Mouse (Mus musculus): ENCODE results near the gene Oxct2b. TPM values are rescaled to one million over a fixed set of nuclear protein-coding genes. Genes with fewer than 3 reads are reported as not detected.
"Not testable (repeated sequence)": the region's sequence is repeated elsewhere in the genome, so short reads cannot be mapped to it uniquely, and the experiment has no call there.

The Oxct2b gene
- polyA plus RNA-seq, 1 experiment from 2014 or later = not detected

DNA sequence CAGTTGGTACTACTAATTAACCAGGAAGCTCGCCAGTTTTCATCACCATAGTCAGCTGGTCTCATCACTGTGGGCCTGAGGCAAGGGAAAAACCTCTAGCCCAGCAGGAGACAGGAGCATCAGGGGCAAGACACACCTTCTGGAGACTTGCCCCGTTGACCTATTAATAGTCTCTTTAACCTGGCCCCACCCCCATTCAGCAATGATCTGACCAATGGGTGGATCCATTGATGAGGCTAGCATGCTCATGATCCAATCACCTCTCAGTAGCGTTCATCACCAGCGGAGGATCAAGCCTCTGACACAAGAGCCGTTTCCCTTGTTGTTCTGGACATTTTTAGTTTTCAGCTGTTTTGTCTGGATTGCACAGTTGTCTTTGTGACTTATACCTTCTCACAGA is 23.4 kb upstream of the Oxct2b start:
- ChIA-PET CTCF (no interaction called here), POLR2A (no interaction called here)
- DNase-seq (ENCODE audit: low read depth, low spot score) (no peak), ATAC-seq (no peak)
- no peaks in the 10 kb centered on the region for H3K27me3 ChIP-seq
- in situ Hi-C loops (cut with MboI; ENCODE audit: low pct_unique_long_range_greater_than_20kb) = loop anchor here (25.0 kb wide), 1 partner anchor 1855 kb away; no protein-coding TSS in a partner anchor
- no peak for TF ChIP-seq CTCF (IDR thresholded peaks at IDR 0.05)

DNA sequence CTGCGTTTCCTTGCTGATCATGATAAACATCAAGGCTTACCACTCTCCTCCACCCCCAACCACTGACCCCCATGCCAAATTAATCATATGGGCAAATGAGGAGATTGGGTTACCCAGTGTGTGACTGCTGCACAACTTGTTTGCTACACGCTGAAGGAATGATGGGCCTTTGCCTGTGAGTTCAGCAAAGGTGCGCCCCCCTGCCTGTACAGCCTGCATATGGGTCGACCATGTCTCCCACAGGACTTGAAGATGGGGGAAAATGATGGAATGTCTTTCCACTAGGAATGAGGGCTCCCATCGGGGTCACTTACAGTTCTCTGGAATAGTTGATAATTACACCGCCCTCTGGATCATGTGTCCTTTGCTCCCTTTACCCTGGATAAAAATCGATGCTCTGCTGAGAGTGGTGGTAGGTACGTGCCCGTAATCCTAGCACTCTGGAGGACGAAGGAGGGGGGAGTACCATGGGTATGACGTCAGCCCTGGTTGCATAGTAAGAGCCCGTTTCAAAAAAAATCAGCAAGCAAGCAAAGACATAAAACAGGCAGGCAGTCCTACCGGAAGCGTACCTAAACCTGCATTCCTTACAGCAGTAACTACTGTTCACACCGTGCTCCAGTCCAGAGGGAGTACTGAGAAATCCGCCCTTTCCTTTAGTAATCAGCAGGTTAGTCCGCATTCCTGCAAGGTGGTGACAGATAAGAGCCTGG is 22.8 kb upstream of the Oxct2b start:
- no peaks in the 10 kb centered on the region for H3K27me3 ChIP-seq
- ATAC-seq (no peak), DNase-seq (ENCODE audit: low read depth, low spot score) (no peak)
- POLR2A ChIA-PET = interaction anchor here (0.6 kb wide), 1 partner anchor 51 kb away, joined by 3 read pairs; no protein-coding TSS in a partner anchor
- CTCF ChIA-PET = no interaction called here
- in situ Hi-C loops (cut with MboI; ENCODE audit: low pct_unique_long_range_greater_than_20kb) = loop anchor here (25.0 kb wide), 1 partner anchor 1856 kb away; no protein-coding TSS in a partner anchor
- no peak for TF ChIP-seq CTCF (IDR thresholded peaks at IDR 0.05)

DNA sequence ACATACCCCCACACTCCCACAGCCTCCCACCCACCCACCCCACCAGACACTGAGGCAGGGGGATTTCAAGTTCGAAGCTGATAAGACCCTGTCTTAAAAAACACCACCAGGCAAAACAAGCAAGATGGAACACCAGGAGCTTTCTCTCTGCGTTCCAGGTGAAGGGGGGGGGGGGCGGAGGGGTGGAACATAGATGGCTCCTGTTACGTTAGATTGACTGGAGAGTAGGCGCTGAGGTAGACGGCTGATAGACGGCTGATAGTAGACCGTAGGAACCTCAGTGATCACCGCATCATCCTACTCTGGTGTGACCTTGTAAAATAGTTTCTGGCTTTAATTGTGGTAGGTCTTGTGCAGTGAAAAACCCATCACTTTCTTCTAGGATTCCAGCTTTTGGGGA is 22.2 kb upstream of the Oxct2b start:
- DNase-seq (ENCODE audit: low read depth, low spot score) (no peak), ATAC-seq (no peak)
- H3K27me3 ChIP-seq = no peaks in the 10 kb centered on the region
- no peak for TF ChIP-seq CTCF (IDR thresholded peaks at IDR 0.05)
- ChIA-PET POLR2A (interaction anchor here (0.6 kb wide), 1 partner anchor 52 kb away, joined by 3 read pairs; no protein-coding TSS in a partner anchor), CTCF (no interaction called here)
- in situ Hi-C loops (cut with MboI; ENCODE audit: low pct_unique_long_range_greater_than_20kb) = loop anchor here (25.0 kb wide), 1 partner anchor 1857 kb away; no protein-coding TSS in a partner anchor

DNA sequence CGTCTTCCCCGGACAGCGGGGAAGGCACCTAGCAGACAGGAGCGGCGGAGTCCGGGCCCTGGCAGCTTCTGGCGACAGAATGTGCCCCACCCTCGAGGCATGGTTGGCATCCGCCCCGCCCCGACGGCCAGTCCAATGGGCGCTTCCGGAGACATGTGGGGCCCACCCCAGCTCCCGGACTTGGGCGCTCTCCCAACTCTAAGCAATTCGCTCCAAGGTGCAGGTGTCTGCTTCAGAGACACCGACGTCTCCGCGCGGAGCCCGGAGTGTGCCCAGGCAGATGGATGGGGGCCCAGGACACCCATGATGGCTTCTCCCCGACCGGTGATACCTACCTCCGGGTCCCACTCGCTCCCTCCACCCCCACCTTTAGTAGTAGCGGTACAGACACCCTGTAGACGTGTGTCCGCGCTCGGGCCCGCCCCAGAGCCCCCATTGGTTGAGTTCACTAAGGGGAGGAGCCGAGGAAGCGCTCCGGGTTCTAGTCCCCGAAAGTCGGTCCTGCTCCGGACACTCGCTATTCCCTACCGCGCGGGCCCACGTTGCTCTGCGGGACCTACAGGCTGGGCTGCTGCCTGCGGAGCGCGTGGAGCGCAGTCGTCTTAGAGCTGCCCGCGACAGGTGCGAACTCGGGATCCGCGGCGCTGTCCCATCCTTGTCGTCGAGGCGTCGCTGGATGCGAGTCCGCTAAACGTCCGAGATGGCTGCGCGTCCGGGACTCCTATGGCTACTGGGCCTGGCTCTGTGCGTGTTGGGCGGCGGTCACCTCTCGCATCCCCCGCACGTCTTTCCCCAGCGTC is 11.2 kb upstream of the Oxct2b start, which contains the start of gene Bmp8b:
Gene Bmp8b, plus strand, starts transcription at position 515 of the 800 bp plus-strand sequence.
- TF ChIP-seq CTCF (IDR thresholded peaks at IDR 0.05) = no peak
- H3K27me3 ChIP-seq = no peaks in the 10 kb centered on the region
- in situ Hi-C loops (cut with MboI; ENCODE audit: low pct_unique_long_range_greater_than_20kb) = loop anchor here (5.0 kb wide), 1 partner anchor 232 kb away; no protein-coding TSS in a partner anchor
- ATAC-seq (no peak), DNase-seq (ENCODE audit: low read depth, low spot score) (no peak)
- ChIA-PET CTCF (no interaction called here), POLR2A (no interaction called here)

DNA sequence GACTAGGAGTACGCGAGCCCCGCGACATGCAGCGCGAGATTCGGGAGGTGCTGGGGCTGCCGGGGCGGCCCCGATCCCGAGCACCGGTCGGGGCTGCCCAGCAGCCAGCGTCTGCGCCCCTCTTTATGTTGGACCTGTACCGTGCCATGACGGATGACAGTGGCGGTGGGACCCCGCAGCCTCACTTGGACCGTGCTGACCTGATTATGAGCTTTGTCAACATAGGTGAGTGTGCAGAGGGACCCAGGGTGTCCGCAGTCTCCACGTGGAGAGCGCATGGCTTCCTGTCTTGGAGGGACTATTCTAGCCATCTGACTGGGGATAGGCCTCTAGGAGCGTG is 10.6 kb upstream of the Oxct2b start:
- no peaks in the 10 kb centered on the region for H3K27me3 ChIP-seq
- DNase-seq (ENCODE audit: low read depth, low spot score) (no peak), ATAC-seq (no peak)
- TF ChIP-seq CTCF (IDR thresholded peaks at IDR 0.05) = no peak
- in situ Hi-C loops (cut with MboI; ENCODE audit: low pct_unique_long_range_greater_than_20kb) = loop anchor here (5.0 kb wide), 1 partner anchor 232 kb away; no protein-coding TSS in a partner anchor
- ChIA-PET POLR2A (no interaction called here), CTCF (no interaction called here)

DNA sequence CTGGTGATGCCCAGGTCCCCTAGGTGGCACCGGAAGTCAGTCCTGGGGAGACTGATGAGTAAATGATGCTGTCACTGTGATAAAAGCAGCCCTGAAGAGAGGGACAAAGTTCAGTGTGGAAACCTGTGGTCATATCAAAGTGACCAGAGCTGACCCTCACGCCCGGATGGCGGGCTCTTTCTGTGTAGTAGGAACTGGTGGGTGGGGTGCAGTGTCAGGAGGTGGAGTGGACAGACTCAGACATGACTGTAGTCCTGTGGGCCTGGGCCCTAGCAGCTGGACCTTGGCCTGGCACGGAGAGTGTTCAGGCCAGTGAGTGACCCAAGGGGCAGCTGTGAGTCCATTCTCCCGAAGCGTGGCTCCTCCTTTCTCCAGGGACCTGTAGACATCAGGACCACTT is 10.1 kb upstream of the Oxct2b start:
- DNase-seq (ENCODE audit: low read depth, low spot score); ATAC-seq; POLR2A ChIA-PET; CTCF ChIA-PET; H3K27me3 ChIP-seq: not testable (repeated sequence)
- in situ Hi-C loops (cut with MboI; ENCODE audit: low pct_unique_long_range_greater_than_20kb) = loop anchor here (5.0 kb wide), 1 partner anchor 231 kb away; no protein-coding TSS in a partner anchor

DNA sequence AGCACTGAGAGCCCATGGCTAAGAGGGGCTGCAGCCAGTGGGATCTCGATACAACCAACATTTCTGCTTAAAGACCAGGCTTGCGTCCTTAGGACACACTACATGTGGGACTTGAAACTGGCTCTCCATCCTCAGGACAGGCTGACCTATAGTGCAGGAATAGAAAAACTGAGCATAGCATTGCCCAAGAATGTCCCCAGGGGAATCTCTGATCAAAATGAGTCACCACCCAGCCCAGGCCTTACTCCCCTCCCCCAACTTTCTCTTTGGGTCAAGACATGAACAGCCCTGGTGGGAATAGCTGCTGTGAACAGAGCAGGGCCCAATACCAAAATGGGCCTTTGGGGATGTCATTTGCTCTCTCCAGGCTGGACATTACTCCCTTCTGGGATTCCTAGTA is 9.2 kb upstream of the Oxct2b start:
- POLR2A ChIA-PET = no interaction called here
- no peaks in the 10 kb centered on the region for H3K27me3 ChIP-seq

DNA sequence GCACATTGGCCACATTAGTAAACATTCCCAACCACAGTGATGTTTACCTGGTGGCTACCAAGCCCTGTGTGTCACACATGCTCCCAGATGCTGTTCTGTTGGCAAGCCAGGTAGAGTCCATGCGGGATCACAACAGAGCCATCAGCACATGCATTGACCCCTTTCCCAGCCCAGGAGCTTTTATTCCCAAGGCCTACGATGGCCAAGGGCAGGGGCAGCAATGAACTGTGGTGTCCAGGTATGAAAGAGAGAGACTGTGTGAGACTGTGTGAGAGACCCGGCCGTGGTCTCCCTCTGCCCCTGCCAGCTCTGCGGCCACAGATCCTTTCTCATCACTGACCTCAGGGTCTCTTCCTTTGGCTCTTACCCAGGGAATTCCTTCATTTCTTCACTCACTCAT is 8.0 kb upstream of the Oxct2b start:
- ChIA-PET POLR2A (no interaction called here), CTCF (no interaction called here)
- DNase-seq (ENCODE audit: low read depth, low spot score) (no peak), ATAC-seq (no peak)
- in situ Hi-C loops (cut with MboI; ENCODE audit: low pct_unique_long_range_greater_than_20kb) = loop anchor here (5.0 kb wide), 1 partner anchor 229 kb away; no protein-coding TSS in a partner anchor
- no peak for TF ChIP-seq CTCF (IDR thresholded peaks at IDR 0.05)
- H3K27me3 ChIP-seq = no peaks in the 10 kb centered on the region

More for the DNA sequence above, 9.2 kb upstream of the Oxct2b start:
- TF ChIP-seq CTCF (IDR thresholded peaks at IDR 0.05) = no peak
- ATAC-seq = peak; percentile 26
- in situ Hi-C loops (cut with MboI; ENCODE audit: low pct_unique_long_range_greater_than_20kb) = loop anchor here (5.0 kb wide), 1 partner anchor 230 kb away; no protein-coding TSS in a partner anchor
- DNase-seq (ENCODE audit: low read depth, low spot score) = no peak
- CTCF ChIA-PET = no interaction called here

DNA sequence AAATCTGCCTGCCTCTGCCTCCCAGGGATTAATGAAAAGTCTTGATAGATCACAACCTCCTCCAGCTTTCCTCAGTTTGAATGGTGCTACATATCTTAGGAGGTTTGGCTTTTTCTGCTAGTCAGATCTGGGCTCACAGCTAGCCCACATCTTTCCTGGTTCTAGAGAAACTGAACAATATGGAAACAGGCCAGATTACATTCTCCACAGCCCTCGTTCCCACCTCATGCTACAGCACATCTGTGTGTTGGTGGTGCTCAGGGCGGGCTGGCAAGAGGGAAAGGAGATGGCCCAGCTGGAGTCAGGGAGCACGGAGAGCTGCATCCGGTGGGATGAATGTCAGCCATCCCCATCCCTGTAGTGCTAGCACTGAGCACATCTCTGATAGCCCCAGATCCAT is 5.3 kb upstream of the Oxct2b start:
- H3K27me3 ChIP-seq = no peaks in the 10 kb centered on the region
- CTCF ChIA-PET = no interaction called here
- in situ Hi-C loops (cut with MboI; ENCODE audit: low pct_unique_long_range_greater_than_20kb) = no loop called here
- POLR2A ChIA-PET = no interaction called here
- no peak for ATAC-seq
- TF ChIP-seq CTCF (IDR thresholded peaks at IDR 0.05) = no peak
- DNase-seq (ENCODE audit: low read depth, low spot score) = no peak

DNA sequence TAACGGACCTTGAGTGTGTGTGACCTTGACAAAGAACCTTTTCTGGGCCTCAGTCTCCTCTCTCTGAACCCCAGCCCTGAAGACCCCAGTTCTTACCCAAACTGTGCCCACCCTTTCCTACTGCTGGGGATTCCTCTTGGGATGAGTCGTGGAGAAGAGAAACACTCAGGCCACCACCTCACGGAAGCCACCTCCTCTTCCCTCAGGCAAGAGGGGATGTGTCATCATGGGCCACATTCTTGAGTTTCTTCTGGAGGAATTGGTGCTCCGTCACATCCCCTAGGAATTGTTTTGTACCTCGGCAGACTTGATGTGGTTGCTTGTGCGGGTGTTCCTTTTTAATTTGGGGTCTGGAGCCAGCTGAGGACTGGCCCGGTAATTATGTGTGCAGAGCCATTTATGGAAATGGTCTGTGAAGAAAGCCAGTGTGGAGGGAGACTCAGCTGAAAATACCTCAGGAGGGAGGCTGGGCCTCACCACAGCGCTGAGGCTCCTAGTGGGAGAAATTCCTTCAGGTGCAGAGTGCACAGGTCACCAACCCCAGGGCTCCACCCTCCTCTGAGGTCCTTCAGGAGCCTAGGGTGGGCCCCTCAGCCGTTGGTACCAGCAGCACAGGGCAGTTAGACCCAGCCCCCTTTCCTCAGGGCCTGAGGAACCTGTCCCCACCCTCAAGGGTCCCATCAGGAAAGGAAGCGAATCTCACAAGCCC is 4.6 kb upstream of the Oxct2b start:
- DNase-seq (ENCODE audit: low read depth, low spot score); H3K27me3 ChIP-seq; POLR2A ChIA-PET; ATAC-seq; CTCF ChIA-PET; in situ Hi-C loops (cut with MboI; ENCODE audit: low pct_unique_long_range_greater_than_20kb): not testable (repeated sequence)

Data from Patski (cell line).